Mouse (Mus musculus): ENCODE results near the gene Pla2g2d. TPM values are rescaled to one million over a fixed set of nuclear protein-coding genes. Genes with fewer than 3 reads are reported as not detected.

The Pla2g2d gene
- polyA plus RNA-seq (2012; rRNA removed) = 6.5 and 7.8 TPM in 2 replicates

- WGBS = 84% methylated on average over 6 of the region's 6 CpGs
- Histone ChIP-seq H3K4me1 (ENCODE audit: control insufficient read depth, insufficient read depth, insufficient read length, low read length) (peaks cover 11% of the 10 kb centered on the region; the same call in 1 of the 2 replicates), H3K27ac (ENCODE audit: insufficient read depth, low read depth, low read length) (no peak within 1 kb of the TSS), H3K4me3 (ENCODE audit: low read depth, low read length) (no peak within 1 kb of the TSS), H3K36me3 (ENCODE audit: control insufficient read depth, insufficient read depth, low read length) (no peaks in the 10 kb centered on the region), H3K27me3 (ENCODE audit: control insufficient read depth, insufficient read depth, low read length) (no peaks in the 10 kb centered on the region)
- TF ChIP-seq POLR2A (IDR thresholded peaks at IDR 0.05; ENCODE audit: low read depth, low read length) (no peak), CTCF (IDR thresholded peaks at IDR 0.05; ENCODE audit: extremely low read depth, insufficient read length, insufficient replicate concordance, low read depth, low read length) (no peak)
Measured at GRCm38 (mm10) chr4:138775435-138775834, at the start of gene Pla2g2d. TSS of gene Pla2g2d (plus strand) at chr4:138775735.

- no peak for TF ChIP-seq CTCF (IDR thresholded peaks at IDR 0.05; ENCODE audit: extremely low read depth, insufficient read length, insufficient replicate concordance, low read depth, low read length)
- no peak for TF ChIP-seq POLR2A (IDR thresholded peaks at IDR 0.05; ENCODE audit: low read depth, low read length)
- Histone ChIP-seq H3K27ac (ENCODE audit: insufficient read depth, low read depth, low read length) (no peak overlapping the region), H3K27me3 (ENCODE audit: control insufficient read depth, insufficient read depth, low read length) (no peaks in the 10 kb centered on the region), H3K4me3 (ENCODE audit: low read depth, low read length) (no peak overlapping the region), H3K36me3 (ENCODE audit: control insufficient read depth, insufficient read depth, low read length) (no peaks in the 10 kb centered on the region), H3K4me1 (ENCODE audit: control insufficient read depth, insufficient read depth, insufficient read length, low read length) (peaks cover 13% of the 10 kb centered on the region)
- WGBS = 82% methylated on average over 5 of the region's 5 CpGs
Measured at GRCm38 (mm10) chr4:138725751-138726150, 49.8 kb upstream of the Pla2g2d start.

- H3K36me3 ChIP-seq (ENCODE audit: control insufficient read depth, insufficient read depth, low read length) = no peaks in the 10 kb centered on the region
- peaks cover 10% of the 10 kb centered on the region for H3K4me1 ChIP-seq (ENCODE audit: control insufficient read depth, insufficient read depth, insufficient read length, low read length)
- H3K4me3 ChIP-seq (ENCODE audit: low read depth, low read length) = no peak overlapping the region
- TF ChIP-seq POLR2A (IDR thresholded peaks at IDR 0.05; ENCODE audit: low read depth, low read length) (no peak), CTCF (IDR thresholded peaks at IDR 0.05; ENCODE audit: extremely low read depth, insufficient read length, insufficient replicate concordance, low read depth, low read length) (no peak)
- no peak overlapping the region for H3K27ac ChIP-seq (ENCODE audit: insufficient read depth, low read depth, low read length)
- 62% methylated on average over 9 of the region's 9 CpGs for WGBS
- H3K27me3 ChIP-seq (ENCODE audit: control insufficient read depth, insufficient read depth, low read length) = no peaks in the 10 kb centered on the region
Measured at GRCm38 (mm10) chr4:138729018-138729703, 46.4 kb upstream of the Pla2g2d start.

GRCm38 (mm10) chr4:138734105-138734504, 41.4 kb upstream of the Pla2g2d start:
- Histone ChIP-seq H3K27ac (ENCODE audit: insufficient read depth, low read depth, low read length) (no peak overlapping the region), H3K36me3 (ENCODE audit: control insufficient read depth, insufficient read depth, low read length) (no peaks in the 10 kb centered on the region), H3K4me3 (ENCODE audit: low read depth, low read length) (no peak overlapping the region), H3K4me1 (ENCODE audit: control insufficient read depth, insufficient read depth, insufficient read length, low read length) (peaks cover 16% of the 10 kb centered on the region), H3K27me3 (ENCODE audit: control insufficient read depth, insufficient read depth, low read length) (no peaks in the 10 kb centered on the region)
- WGBS = 42% methylated on average over 7 of the region's 7 CpGs
- TF ChIP-seq CTCF (IDR thresholded peaks at IDR 0.05; ENCODE audit: extremely low read depth, insufficient read length, insufficient replicate concordance, low read depth, low read length) (no peak), POLR2A (IDR thresholded peaks at IDR 0.05; ENCODE audit: low read depth, low read length) (no peak)

- WGBS = 96% methylated on average over 4 of the region's 4 CpGs
- TF ChIP-seq POLR2A (IDR thresholded peaks at IDR 0.05; ENCODE audit: low read depth, low read length) (no peak), CTCF (IDR thresholded peaks at IDR 0.05; ENCODE audit: extremely low read depth, insufficient read length, insufficient replicate concordance, low read depth, low read length) (no peak)
Measured at GRCm38 (mm10) chr4:138734863-138735262, 40.7 kb upstream of the Pla2g2d start.

GRCm38 (mm10) chr4:138737031-138737430, 38.5 kb upstream of the Pla2g2d start, which contains the start of gene Ubxn10:
TSS of gene Ubxn10 (minus strand) at chr4:138737167.
- no peak for TF ChIP-seq POLR2A (IDR thresholded peaks at IDR 0.05; ENCODE audit: low read depth, low read length)
- WGBS = 21% methylated on average over 7 of the region's 7 CpGs
- Histone ChIP-seq H3K36me3 (ENCODE audit: control insufficient read depth, insufficient read depth, low read length) (no peaks in the 10 kb centered on the region), H3K27me3 (ENCODE audit: control insufficient read depth, insufficient read depth, low read length) (no peaks in the 10 kb centered on the region), H3K4me3 (ENCODE audit: low read depth, low read length) (no peak within 1 kb of the TSS), H3K27ac (ENCODE audit: insufficient read depth, low read depth, low read length) (peak within 1 kb of the TSS; percentile 69), H3K4me1 (ENCODE audit: control insufficient read depth, insufficient read depth, insufficient read length, low read length) (peaks cover 16% of the 10 kb centered on the region)

More at GRCm38 (mm10) chr4:138734863-138735262, 40.7 kb upstream of the Pla2g2d start:
- H3K27ac ChIP-seq (ENCODE audit: insufficient read depth, low read depth, low read length) = no peak overlapping the region
- no peaks in the 10 kb centered on the region for H3K27me3 ChIP-seq (ENCODE audit: control insufficient read depth, insufficient read depth, low read length)
- peaks cover 16% of the 10 kb centered on the region for H3K4me1 ChIP-seq (ENCODE audit: control insufficient read depth, insufficient read depth, insufficient read length, low read length)
- H3K36me3 ChIP-seq (ENCODE audit: control insufficient read depth, insufficient read depth, low read length) = no peaks in the 10 kb centered on the region
- no peak overlapping the region for H3K4me3 ChIP-seq (ENCODE audit: low read depth, low read length)

GRCm38 (mm10) chr4:138739136-138739851, 36.2 kb upstream of the Pla2g2d start:
- Histone ChIP-seq H3K36me3 (ENCODE audit: control insufficient read depth, insufficient read depth, low read length) (no peaks in the 10 kb centered on the region), H3K4me3 (ENCODE audit: low read depth, low read length) (no peak overlapping the region), H3K4me1 (ENCODE audit: control insufficient read depth, insufficient read depth, insufficient read length, low read length) (peaks cover 15% of the 10 kb centered on the region), H3K27me3 (ENCODE audit: control insufficient read depth, insufficient read depth, low read length) (no peaks in the 10 kb centered on the region), H3K27ac (ENCODE audit: insufficient read depth, low read depth, low read length) (no peak overlapping the region)
- 53% methylated on average over 7 of the region's 7 CpGs for WGBS
- TF ChIP-seq CTCF (IDR thresholded peaks at IDR 0.05; ENCODE audit: extremely low read depth, insufficient read length, insufficient replicate concordance, low read depth, low read length) = no peak
- TF ChIP-seq POLR2A (IDR thresholded peaks at IDR 0.05; ENCODE audit: low read depth, low read length) = no peak
